Mouse (Mus musculus) right cerebral cortex, adult 18-20 months (tissue): ENCODE measurements around the gene Stat5b.

ENCODE experiments used
- DNase-seq: peaks from one replicate; pipeline ENCODE4 v3.0.0; 2022; ENCODE audit warnings: mixed read lengths

The Stat5b gene

GRCm38 (mm10) chr11:100865618-100866017 lies 15.1 kb upstream of the Stat5b start:
- no peak for DNase-seq

GRCm38 (mm10) chr11:100863141-100863540 lies 12.6 kb upstream of the Stat5b start:
- no peak for DNase-seq

- DNase-seq = no peak
These were observed 11.3 kb upstream of the Stat5b start for GRCm38 (mm10) chr11:100861836-100862235.

DNA sequence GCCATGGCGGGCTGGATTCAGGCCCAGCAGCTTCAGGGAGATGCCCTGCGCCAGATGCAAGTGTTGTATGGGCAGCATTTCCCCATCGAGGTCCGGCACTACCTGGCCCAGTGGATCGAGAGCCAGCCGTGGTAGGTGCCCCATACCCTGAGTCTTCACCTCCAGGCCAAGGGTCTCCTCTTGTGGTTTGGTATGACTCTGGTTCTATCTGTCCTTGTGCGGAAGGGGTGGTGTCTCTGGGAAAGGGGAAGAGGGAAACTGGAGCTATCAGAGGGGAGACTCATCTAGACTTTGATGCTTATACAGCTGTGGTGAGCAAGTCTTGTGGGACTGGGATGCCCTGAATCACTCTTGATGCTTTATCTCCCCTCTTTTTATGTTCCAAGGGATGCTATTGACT lies 10.8 kb upstream of the Stat5b start:
- no peak for DNase-seq

GRCm38 (mm10) chr11:100860198-100861048 lies 9.9 kb upstream of the Stat5b start:
- DNase-seq = peak; percentile 28

DNA sequence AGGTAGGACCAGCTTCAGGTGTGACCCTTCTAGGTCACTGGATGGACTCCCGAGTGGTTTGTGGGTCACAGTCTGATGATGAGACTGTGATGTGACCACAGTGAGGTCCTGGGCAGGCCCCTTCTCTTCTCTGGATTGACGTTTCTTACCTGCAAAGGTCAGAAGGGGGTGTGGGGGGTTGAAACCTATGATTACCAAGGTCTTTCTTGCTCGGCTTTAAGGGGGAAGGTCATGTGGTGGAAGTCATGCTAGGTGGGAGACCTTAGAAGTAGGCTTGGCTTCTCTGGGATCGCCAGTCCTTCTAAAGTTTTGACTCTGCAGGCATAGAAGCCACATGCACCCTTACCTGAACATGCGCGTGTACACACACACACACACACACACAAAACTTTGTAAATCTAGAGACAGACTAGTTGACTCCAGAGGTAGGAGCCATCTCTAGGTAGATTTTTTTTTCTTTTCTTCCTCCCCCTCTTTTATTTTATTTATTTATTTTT lies 9.1 kb upstream of the Stat5b start:
- DNase-seq = no peak

- peak; percentile 48 for DNase-seq
These were observed 8.5 kb upstream of the Stat5b start, which contains the start of gene Stat5a for GRCm38 (mm10) chr11:100858935-100859578. Gene Stat5a (plus strand): TSS chr11:100859351.

DNA sequence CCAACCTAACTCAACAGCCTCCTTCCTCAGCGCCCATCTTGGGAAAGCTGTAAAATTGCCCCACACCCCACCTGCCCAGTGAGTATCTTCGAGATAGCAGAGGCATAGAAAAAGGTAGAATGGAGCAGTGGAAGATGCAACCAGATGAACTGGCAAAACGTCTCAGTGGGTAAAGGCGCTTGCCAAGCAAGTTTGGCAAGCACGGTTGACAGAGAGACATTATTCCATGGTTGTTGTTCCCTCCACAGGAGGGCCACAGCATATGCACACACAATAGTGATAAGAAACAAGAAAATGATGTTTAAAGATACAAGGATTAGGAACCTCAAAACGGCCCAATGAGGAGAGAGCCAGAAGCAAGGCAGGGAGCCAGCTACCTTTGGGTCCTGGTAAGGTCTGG lies 7.4 kb upstream of the Stat5b start:
- DNase-seq = no peak

DNA sequence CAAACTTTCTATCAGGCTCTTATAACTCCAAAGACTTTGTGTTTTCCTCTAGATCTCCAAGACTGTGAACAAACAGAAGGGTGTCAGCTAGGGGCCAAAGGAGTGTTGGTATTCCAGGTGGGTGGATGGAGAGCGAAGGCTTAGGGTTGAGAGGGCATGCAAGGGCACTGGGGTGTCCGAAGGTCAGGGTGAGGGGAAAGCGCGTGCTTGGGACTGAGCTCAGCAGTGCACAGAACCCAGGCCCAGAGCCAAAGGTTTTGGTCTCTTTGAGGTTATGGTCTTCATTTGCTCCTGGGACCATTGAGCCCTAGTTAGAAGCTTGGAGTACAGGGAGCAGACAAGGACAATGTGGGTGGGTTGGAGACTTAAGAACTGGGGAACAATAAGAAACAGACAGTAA lies 4.7 kb upstream of the Stat5b start:
- no peak for DNase-seq

DNA sequence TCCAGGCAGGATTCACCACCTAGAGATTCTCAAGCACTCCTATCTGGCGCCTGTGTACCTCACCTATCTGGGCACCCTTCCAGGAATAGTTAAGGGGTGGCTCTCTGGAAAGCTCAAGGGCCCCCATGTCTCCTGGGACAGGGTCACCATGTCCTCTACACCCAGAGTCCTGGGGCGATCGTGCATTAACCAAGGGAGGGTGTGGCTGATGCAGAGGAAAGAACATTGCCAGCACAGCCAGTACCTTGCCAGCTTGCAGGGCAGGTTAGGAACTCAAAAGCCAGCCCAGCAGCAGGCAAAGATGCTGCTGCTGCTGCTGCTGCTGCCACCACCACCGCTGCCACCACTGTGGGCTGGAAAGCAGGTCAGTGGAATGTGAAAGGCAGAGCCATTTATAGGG lies 3.7 kb upstream of the Stat5b start:
- DNase-seq = no peak

GRCm38 (mm10) chr11:100853018-100853417 lies 2.5 kb upstream of the Stat5b start:
- no peak for DNase-seq

DNA sequence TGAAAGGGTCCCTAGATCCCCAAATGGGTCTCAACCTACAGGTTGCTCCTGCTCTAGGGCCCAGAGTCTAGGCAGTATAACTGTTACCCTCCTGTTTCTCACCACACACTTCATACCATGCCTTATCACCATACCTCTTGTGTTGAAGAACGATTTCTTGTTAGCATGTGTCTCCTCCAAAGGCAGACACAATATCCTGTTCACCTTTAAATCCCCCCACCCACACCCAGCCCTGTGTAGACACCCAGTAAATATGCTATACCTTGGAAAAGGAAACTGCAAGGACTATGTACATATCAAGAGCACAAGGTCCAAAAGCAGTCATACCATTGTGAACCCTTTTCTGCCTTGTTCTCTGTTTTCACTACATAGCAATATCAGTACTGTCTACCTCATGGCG lies 1.6 kb upstream of the Stat5b start:
- DNase-seq = no peak

GRCm38 (mm10) chr11:100850778-100851528 lies 429 bp upstream of the Stat5b start:
- DNase-seq = peak; percentile 27

- no peak for DNase-seq
These were observed 977 bp downstream of the Stat5b start for GRCm38 (mm10) chr11:100849456-100850037.

DNA sequence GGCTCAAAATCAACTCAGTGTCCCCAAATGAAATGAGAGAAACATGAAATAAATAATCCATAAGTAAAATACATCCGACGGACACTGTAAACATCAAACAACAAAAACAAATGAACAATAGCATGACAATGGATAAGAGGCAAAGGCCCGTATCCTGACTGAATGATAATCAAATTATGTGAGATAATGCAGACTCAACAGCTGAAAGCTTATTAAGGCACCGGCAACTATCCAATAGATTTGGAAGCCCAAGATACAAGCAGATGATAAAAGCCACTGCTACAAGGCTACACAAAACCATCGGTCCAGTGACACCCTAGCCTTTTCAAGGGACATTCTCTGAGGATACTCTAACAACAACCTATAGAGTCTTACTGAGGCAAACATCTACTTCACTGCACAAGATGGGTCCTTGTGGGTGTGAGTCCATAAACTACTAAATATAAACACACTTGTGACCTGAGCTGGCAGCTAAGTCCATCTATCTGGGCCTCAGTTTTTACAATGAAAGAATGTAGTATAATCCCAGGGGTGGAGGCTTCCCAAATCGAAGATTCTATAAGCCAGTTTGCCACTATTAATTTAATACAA lies 1.6 kb downstream of the Stat5b start:
- no peak for DNase-seq

- DNase-seq = no peak
These were observed 2.4 kb downstream of the Stat5b start for GRCm38 (mm10) chr11:100848080-100848479.

DNA sequence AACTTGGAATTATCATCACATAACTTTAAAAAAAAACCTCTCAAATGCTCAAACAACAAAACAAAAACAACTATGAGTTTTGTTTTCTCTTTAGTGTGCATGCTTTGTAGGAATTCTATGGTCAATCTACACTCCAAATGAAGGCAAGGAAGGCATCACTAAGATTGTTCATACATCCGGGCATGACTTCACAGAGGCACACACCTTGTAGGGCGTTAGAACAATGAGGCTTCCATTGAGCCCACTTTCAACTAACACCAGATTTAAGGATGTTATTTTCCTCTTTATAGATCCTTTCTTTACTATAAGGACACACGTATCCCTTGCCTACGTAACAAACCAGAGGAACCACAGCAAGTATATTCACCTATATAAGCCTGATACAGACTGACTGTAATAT lies 3.0 kb downstream of the Stat5b start:
- no peak for DNase-seq

DNA sequence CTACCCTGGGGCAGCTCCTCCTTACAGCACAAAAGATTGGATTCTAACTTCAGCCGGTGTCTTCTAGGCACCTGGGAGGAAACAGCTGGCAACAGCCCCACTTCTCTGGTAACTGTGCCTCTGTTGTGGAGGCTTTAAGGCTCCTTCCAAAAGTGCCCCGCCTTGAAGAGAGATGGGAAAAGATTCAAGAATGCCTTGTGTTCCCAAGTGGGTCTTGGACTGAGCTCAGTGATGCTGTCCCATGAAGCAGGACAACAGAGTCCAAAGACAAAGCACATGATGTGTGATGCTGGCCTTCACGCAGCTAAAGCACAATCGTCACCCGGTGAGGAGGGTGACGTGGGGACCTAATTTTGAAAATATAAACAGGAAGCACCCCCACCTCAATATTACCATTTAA lies 4.7 kb downstream of the Stat5b start:
- no peak for DNase-seq

DNA sequence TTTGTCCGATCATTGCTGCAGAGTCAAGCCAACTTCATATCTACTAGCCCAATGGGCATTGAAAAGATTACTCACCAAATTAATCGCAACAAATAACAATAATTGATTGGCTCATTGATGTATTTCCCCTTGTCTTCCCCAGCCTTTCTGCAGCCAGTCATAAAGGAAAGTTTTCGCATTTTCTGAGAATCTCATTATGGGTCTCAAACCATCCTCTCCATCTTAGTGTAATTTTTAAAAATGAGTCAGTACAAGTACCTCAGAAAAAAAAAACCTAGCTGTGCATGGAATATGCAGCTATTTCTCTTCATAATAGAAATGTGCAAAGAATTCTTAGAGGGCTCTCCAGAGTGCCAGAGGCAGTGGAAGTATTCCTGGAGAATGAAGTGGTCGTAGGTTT lies 6.4 kb downstream of the Stat5b start:
- DNase-seq = no peak

GRCm38 (mm10) chr11:100843070-100843669 lies 7.4 kb downstream of the Stat5b start:
- DNase-seq = no peak

DNA sequence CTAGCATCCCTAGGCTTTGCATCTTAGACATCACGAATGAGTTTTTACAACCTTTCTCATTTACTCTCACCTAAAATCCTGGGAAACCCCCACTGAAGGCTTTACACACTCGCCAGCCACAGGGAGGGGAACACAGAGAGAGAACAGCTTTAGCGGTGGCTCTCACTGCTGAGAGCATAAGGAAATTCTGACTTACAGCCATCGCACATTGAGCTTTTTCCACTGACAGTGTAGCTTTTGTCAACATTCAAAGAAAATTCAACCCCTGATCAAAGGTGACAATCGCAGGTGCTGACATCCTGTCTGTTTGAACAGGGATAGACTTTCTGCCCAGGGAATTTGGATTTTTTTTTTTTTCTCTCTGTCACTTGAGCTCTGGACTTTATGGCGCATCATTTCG lies 8.5 kb downstream of the Stat5b start:
- DNase-seq = no peak

- no peak for DNase-seq
These were observed 9.7 kb downstream of the Stat5b start for GRCm38 (mm10) chr11:100840866-100841265.
